In the genomic region with DNA sequence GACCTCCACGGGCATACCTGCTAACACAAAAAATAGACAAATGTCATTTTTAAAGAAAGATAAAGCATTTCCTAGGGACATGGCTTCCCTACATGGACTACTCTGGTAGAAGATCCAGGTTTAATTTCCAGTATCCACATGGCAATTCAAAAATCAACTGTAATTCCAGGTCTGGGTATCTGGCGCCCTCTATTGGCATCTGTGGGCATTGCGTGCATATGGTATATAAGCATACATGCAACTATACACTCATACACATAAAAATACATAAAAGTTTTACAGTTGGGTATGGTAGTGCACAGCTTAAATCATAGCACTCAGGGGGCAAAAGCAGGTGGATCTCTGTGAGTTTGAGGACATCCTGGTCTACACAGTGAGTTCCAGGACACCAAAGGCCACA, we compare ENCODE assay signal across 9 mouse cellular contexts. TPM values are rescaled to one million over a fixed set of nuclear protein-coding genes. Genes with fewer than 3 reads are reported as not detected.
A peak's percentile ranks its signal among the peaks of the same experiment; 100 is the strongest.
DNase-seq lines count a peak whose midpoint lies in the region; ATAC-seq and TF ChIP-seq lines count a peak whose summit lies in the region.
"Had no signal": no experiment of that assay in that cellular context is flagged by ENCODE, and none has a peak within 500 bp of the region (broad histone marks: within the 10 kb centered on the region; RNA-seq: fewer than 3 reads in every experiment).

No protein-coding gene starts in this region.

- H3K36me3 ChIP-seq in hindbrain, embryonic 10.5 days: no peaks in the 10 kb centered on the region
- no peaks in the 10 kb centered on the region for H3K36me3 ChIP-seq in hindbrain, embryonic 12.5 days
- no peaks in the 10 kb centered on the region for H3K36me3 ChIP-seq in thymus, adult 2 months (ENCODE audit: control insufficient read depth, insufficient read depth, low read length)
- H3K36me3 ChIP-seq in forebrain, embryonic 16.5 days (ENCODE audit: control insufficient read depth, insufficient read depth): no peaks in the 10 kb centered on the region
- H3K36me3 ChIP-seq: embryonic facial prominence, embryonic 12.5 days had no signal

- H3K9ac ChIP-seq in hindbrain, embryonic 12.5 days: no peak overlapping the region
- H3K9ac ChIP-seq in forebrain, embryonic 16.5 days (replicated peaks; ENCODE audit: low read depth, low read length): no peak overlapping the region
- H3K9ac ChIP-seq: embryonic facial prominence, embryonic 12.5 days had no signal

- no peak for TF ChIP-seq POLR2A in thymus, adult 2 months (IDR thresholded peaks at IDR 0.05; ENCODE audit: control insufficient read depth, extremely low read depth, insufficient read depth, low read length, poor library complexity)
- TF ChIP-seq POLR2A in lung, adult 2 months (IDR thresholded peaks at IDR 0.05; ENCODE audit: borderline replicate concordance, extremely low read depth, low read depth, low read length): no peak

- no peak overlapping the region for H3K4me2 ChIP-seq in hindbrain, embryonic 12.5 days (replicated peaks)
- no peak overlapping the region for H3K4me2 ChIP-seq in forebrain, embryonic 16.5 days (ENCODE audit: low read length)
- H3K4me2 ChIP-seq: embryonic facial prominence, embryonic 12.5 days had no signal

- H3K27ac ChIP-seq in hindbrain, embryonic 10.5 days: no peak overlapping the region
- no peak overlapping the region for H3K27ac ChIP-seq in hindbrain, embryonic 12.5 days
- H3K27ac ChIP-seq in thymus, adult 2 months (ENCODE audit: control insufficient read depth, insufficient read depth, low read length): no peak overlapping the region
- no peak overlapping the region for H3K27ac ChIP-seq in forebrain, embryonic 16.5 days (ENCODE audit: low read length)
- H3K27ac ChIP-seq: embryonic facial prominence, embryonic 12.5 days had no signal

- H3K4me1 ChIP-seq in hindbrain, embryonic 10.5 days (replicated peaks): peaks cover 10% of the 10 kb centered on the region
- no peaks in the 10 kb centered on the region for H3K4me1 ChIP-seq in hindbrain, embryonic 12.5 days
- H3K4me1 ChIP-seq in thymus, adult 2 months (replicated peaks; ENCODE audit: control insufficient read depth, insufficient read depth, low read length): no peaks in the 10 kb centered on the region
- H3K4me1 ChIP-seq in lung, adult 2 months (ENCODE audit: control insufficient read depth, insufficient read depth, low read length): no peaks in the 10 kb centered on the region
- 0 out of 2 replicates have a peak, but pooled peaks cover 2% of the 10 kb centered on the region for H3K4me1 ChIP-seq in forebrain, embryonic 16.5 days (replicated peaks; ENCODE audit: control insufficient read depth, insufficient read depth, low read length)
- H3K4me1 ChIP-seq: embryonic facial prominence, embryonic 12.5 days had no signal

- peak; percentile 24 for DNase-seq in hindbrain, embryonic 10.5 days (ENCODE audit: low spot score)
- DNase-seq in thymus, adult 2 months: peak; percentile 11
- DNase-seq in thymus, adult 18-20 months: no peak
- peak; percentile 69 to 78 for DNase-seq in cerebellum, postnatal 14 days
- peak; percentile 69 for DNase-seq in lung, adult 2 months

- ATAC-seq in hindbrain, embryonic 12.5 days (ENCODE audit: low FRiP score): no peak
- ATAC-seq in megakaryocyte-erythroid progenitor cell, adult 5-6 weeks (replicated peaks; ENCODE audit: low FRiP score, low TSS enrichment, poor library complexity, severe bottlenecking): no peak
- no peak for ATAC-seq in forebrain, embryonic 16.5 days

- H3K27me3 ChIP-seq in hindbrain, embryonic 10.5 days (ENCODE audit: insufficient read depth, poor library complexity, severe bottlenecking): no peaks in the 10 kb centered on the region
- no peaks in the 10 kb centered on the region for H3K27me3 ChIP-seq in hindbrain, embryonic 12.5 days
- H3K27me3 ChIP-seq in thymus, adult 2 months (ENCODE audit: control insufficient read depth, insufficient read depth, low read length): no peaks in the 10 kb centered on the region
- H3K27me3 ChIP-seq in forebrain, embryonic 16.5 days (replicated peaks; ENCODE audit: control insufficient read depth, insufficient read depth, low read length): no peaks in the 10 kb centered on the region
- H3K27me3 ChIP-seq: embryonic facial prominence, embryonic 12.5 days had no signal

- no peak overlapping the region for H3K4me3 ChIP-seq in hindbrain, embryonic 10.5 days
- no peak overlapping the region for H3K4me3 ChIP-seq in hindbrain, embryonic 12.5 days
- no peak overlapping the region for H3K4me3 ChIP-seq in thymus, adult 2 months (ENCODE audit: control insufficient read depth, insufficient read depth, low read length)
- H3K4me3 ChIP-seq in lung, adult 2 months (replicated peaks; ENCODE audit: extremely low read depth, low read depth, low read length): no peak overlapping the region
- H3K4me3 ChIP-seq in forebrain, embryonic 16.5 days (replicated peaks; ENCODE audit: low read length): no peak overlapping the region
- H3K4me3 ChIP-seq: embryonic facial prominence, embryonic 12.5 days had no signal

- WGBS in hindbrain, embryonic 10.5 days: 57% methylated on average over 3 of the region's 3 CpGs
- WGBS in hindbrain, embryonic 12.5 days: 54% methylated on average over 3 of the region's 3 CpGs
- WGBS in thymus, adult 2 months: 64% methylated on average over 3 of the region's 3 CpGs
- WGBS in lung, adult 2 months: 55% methylated on average over 3 of the region's 3 CpGs
- 57% methylated on average over 3 of the region's 3 CpGs for WGBS in forebrain, embryonic 16.5 days

- no peak for TF ChIP-seq CTCF in thymus, adult 2 months (IDR thresholded peaks at IDR 0.05; ENCODE audit: borderline replicate concordance, control insufficient read depth, extremely low read depth, insufficient read depth, low read length, poor library complexity)
- TF ChIP-seq CTCF in lung, adult 2 months (IDR thresholded peaks at IDR 0.05; ENCODE audit: insufficient read depth, low read length): peak; percentile 26; the same call in 1 of the 2 replicates

- peaks cover 10% of the 10 kb centered on the region; the same call in 1 of the 2 replicates for H3K9me3 ChIP-seq in hindbrain, embryonic 10.5 days
- H3K9me3 ChIP-seq in hindbrain, embryonic 12.5 days (replicated peaks): peaks cover 6% of the 10 kb centered on the region; the same call in 1 of the 2 replicates
- H3K9me3 ChIP-seq in forebrain, embryonic 16.5 days (ENCODE audit: control insufficient read depth, low read length): no peaks in the 10 kb centered on the region
- H3K9me3 ChIP-seq: embryonic facial prominence, embryonic 12.5 days had no signal

RNA-seq across cellular contexts. Expression of a gene that starts 4.2 kb away (rescaled TPM):
- polyA plus RNA-seq in hindbrain, embryonic 10.5 days (2016; fragmentation: Nextera tagmentation; extraction: Ambion mirVana): not detected in 2 replicates
- polyA plus RNA-seq in hindbrain, embryonic 12.5 days (2016; fragmentation: Nextera tagmentation; extraction: Ambion mirVana): not detected in 2 replicates
- polyA plus RNA-seq in thymus, adult 2 months (2012; rRNA removed): not detected in 2 replicates
- not detected in 2 replicates for polyA plus RNA-seq in lung, adult 2 months (2012; rRNA removed)
- total RNA-seq in megakaryocyte-erythroid progenitor cell, adult 5-6 weeks (2014; fragmentation: Nextera tagmentation): not detected in 2 replicates
- not detected in 2 replicates for total RNA-seq in megakaryocyte-erythroid progenitor cell, adult 5-6 weeks (2017)
- not detected in 2 replicates for polyA plus RNA-seq in forebrain, embryonic 16.5 days (2015; fragmentation: Nextera tagmentation; extraction: Ambion mirVana)
- polyA plus RNA-seq: embryonic facial prominence, embryonic 12.5 days had no signal

RNA-seq across cellular contexts. Expression of a gene that starts 33.7 kb away (rescaled TPM):
- 1.5 and 2.4 TPM in 2 replicates for polyA plus RNA-seq in hindbrain, embryonic 10.5 days (2016; fragmentation: Nextera tagmentation; extraction: Ambion mirVana)
- polyA plus RNA-seq in hindbrain, embryonic 12.5 days (2016; fragmentation: Nextera tagmentation; extraction: Ambion mirVana): 3.9 and 4.3 TPM in 2 replicates
- polyA plus RNA-seq in thymus, adult 2 months (2012; rRNA removed): 1.9 and 3.7 TPM in 2 replicates
- 223 and 227 TPM in 2 replicates for polyA plus RNA-seq in lung, adult 2 months (2012; rRNA removed)
- total RNA-seq in megakaryocyte-erythroid progenitor cell, adult 5-6 weeks (2014; fragmentation: Nextera tagmentation): not detected in 2 replicates
- not detected in 2 replicates for total RNA-seq in megakaryocyte-erythroid progenitor cell, adult 5-6 weeks (2017)
- 1.6 and 1.7 TPM in 2 replicates for polyA plus RNA-seq in forebrain, embryonic 16.5 days (2015; fragmentation: Nextera tagmentation; extraction: Ambion mirVana)

RNA-seq across cellular contexts. Expression of a gene that starts 43.9 kb away (rescaled TPM):
- 45.3 and 46.6 TPM in 2 replicates for polyA plus RNA-seq in hindbrain, embryonic 10.5 days (2016; fragmentation: Nextera tagmentation; extraction: Ambion mirVana)
- polyA plus RNA-seq in hindbrain, embryonic 12.5 days (2016; fragmentation: Nextera tagmentation; extraction: Ambion mirVana): 32.7 and 34.0 TPM in 2 replicates
- 105 and 111 TPM in 2 replicates for polyA plus RNA-seq in thymus, adult 2 months (2012; rRNA removed)
- 42.0 and 51.9 TPM in 2 replicates for polyA plus RNA-seq in lung, adult 2 months (2012; rRNA removed)
- 34.2 and 43.8 TPM in 2 replicates for total RNA-seq in megakaryocyte-erythroid progenitor cell, adult 5-6 weeks (2014; fragmentation: Nextera tagmentation)
- total RNA-seq in megakaryocyte-erythroid progenitor cell, adult 5-6 weeks (2017): 51.5 and 81.2 TPM in 2 replicates
- 34.6 and 36.0 TPM in 2 replicates for polyA plus RNA-seq in forebrain, embryonic 16.5 days (2015; fragmentation: Nextera tagmentation; extraction: Ambion mirVana)

RNA-seq across cellular contexts. Expression of a gene that starts 46.5 kb away (rescaled TPM):
- 3.6 and 4.0 TPM in 2 replicates for polyA plus RNA-seq in hindbrain, embryonic 10.5 days (2016; fragmentation: Nextera tagmentation; extraction: Ambion mirVana)
- 2.3 and 2.8 TPM in 2 replicates for polyA plus RNA-seq in hindbrain, embryonic 12.5 days (2016; fragmentation: Nextera tagmentation; extraction: Ambion mirVana)
- 1.1 TPM in 2 replicates for polyA plus RNA-seq in thymus, adult 2 months (2012; rRNA removed)
- 0.15 and 0.18 TPM in 2 replicates for polyA plus RNA-seq in lung, adult 2 months (2012; rRNA removed)
- 0.22 and 2.0 TPM in 2 replicates for total RNA-seq in megakaryocyte-erythroid progenitor cell, adult 5-6 weeks (2014; fragmentation: Nextera tagmentation)
- 6.5 TPM in 1 of 2 replicates, not detected in the other for total RNA-seq in megakaryocyte-erythroid progenitor cell, adult 5-6 weeks (2017)
- 1.1 and 1.8 TPM in 2 replicates for polyA plus RNA-seq in forebrain, embryonic 16.5 days (2015; fragmentation: Nextera tagmentation; extraction: Ambion mirVana)

Comparison
In these comparisons a context has a peak if more than half of its experiments do, and no peak if none do; other contexts are left out.
1. DNase-seq: peak in hindbrain, embryonic 10.5 days (single experiment), thymus, adult 2 months (single experiment), cerebellum, postnatal 14 days (2 of 2) and lung, adult 2 months (single experiment); none in thymus, adult 18-20 months (0 of 2).
2. RNA of a gene that starts 33.7 kb away (polyA plus RNA-seq): 223 to 227 TPM in lung, adult 2 months; 3.9 to 4.3 TPM in hindbrain, embryonic 12.5 days, 1.9 to 3.7 TPM in thymus, adult 2 months, 1.5 to 2.4 TPM in hindbrain, embryonic 10.5 days and 1.6 to 1.7 TPM in forebrain, embryonic 16.5 days; every median in the first group is over 10 times any median in the second.